Mouse (Mus musculus): ENCODE results near the gene Gart. TPM values are rescaled to one million over a fixed set of nuclear protein-coding genes. Genes with fewer than 3 reads are reported as not detected.

Gene Gart
- 58.6 and 61.2 TPM in 2 replicates for polyA plus RNA-seq (2015; fragmentation: Nextera tagmentation; extraction: Ambion mirVana)

- H3K9ac ChIP-seq (ENCODE audit: low read depth, low read length): peak within 1 kb of the TSS; percentile 84
- peak; percentile 91 for ATAC-seq
- H3K36me3 ChIP-seq (ENCODE audit: control insufficient read depth, insufficient read depth, low read length): peaks cover under 1% of the 10 kb centered on the region
- peaks cover 14% of the 10 kb centered on the region for H3K4me1 ChIP-seq (ENCODE audit: control insufficient read depth, insufficient read depth, low read depth, low read length)
- under 1% methylated on average over 56 of the region's 59 CpGs for WGBS
- peak within 1 kb of the TSS; percentile 80 for H3K4me2 ChIP-seq (ENCODE audit: low read length)
- H3K9me3 ChIP-seq (ENCODE audit: control insufficient read depth, low read length): no peaks in the 10 kb centered on the region
- H3K4me3 ChIP-seq (ENCODE audit: low read length): peak within 1 kb of the TSS; percentile 81
- peak within 1 kb of the TSS; percentile 100 for H3K27ac ChIP-seq (ENCODE audit: low read depth, low read length)
- H3K27me3 ChIP-seq (replicated peaks; ENCODE audit: control insufficient read depth, insufficient read depth, low read length): no peaks in the 10 kb centered on the region
Observed at GRCm38 (mm10) chr16:91646681-91647419, at the start of gene Gart. Gene Gart (minus strand): TSS chr16:91646952.

DNA sequence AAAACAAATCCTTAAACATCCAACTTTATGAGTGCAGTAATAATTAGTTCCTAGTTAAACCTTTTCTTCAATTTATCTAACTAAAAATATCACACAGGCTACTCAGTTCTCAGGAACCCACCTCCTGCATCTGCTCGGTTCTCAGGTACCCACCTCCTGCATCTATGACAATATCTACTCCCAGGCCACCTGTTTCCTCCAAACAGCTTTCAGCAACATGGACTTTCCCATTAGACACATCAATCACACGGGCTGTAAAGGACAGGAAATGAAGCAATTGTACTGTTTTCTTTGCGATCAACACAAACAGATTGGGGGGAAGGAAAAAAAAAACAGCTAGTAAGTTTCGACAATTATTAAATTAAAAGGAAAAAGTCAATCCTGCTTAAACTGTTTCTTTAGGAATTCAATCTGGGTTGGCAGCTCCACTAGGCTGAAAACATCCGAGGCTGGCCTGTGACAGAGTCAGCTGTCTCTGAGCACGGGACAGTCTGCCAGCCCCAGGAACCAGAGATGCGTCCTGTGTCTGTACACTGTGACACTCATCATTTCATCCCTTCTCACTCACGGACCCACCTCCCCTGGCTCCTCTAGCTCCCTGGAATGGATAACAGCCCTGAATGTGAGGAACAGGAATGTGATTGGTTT, 48.5 kb upstream of the Gart start:
- Histone ChIP-seq H3K36me3 (ENCODE audit: control insufficient read depth, insufficient read depth, low read length) (peaks cover 18% of the 10 kb centered on the region), H3K27ac (ENCODE audit: low read depth, low read length) (no peak overlapping the region), H3K4me3 (ENCODE audit: low read length) (no peak overlapping the region), H3K4me1 (ENCODE audit: control insufficient read depth, insufficient read depth, low read depth, low read length) (no peaks in the 10 kb centered on the region; the same call in 1 of the 2 replicates), H3K9me3 (ENCODE audit: control insufficient read depth, low read length) (no peaks in the 10 kb centered on the region), H3K9ac (ENCODE audit: low read depth, low read length) (no peak overlapping the region), H3K27me3 (replicated peaks; ENCODE audit: control insufficient read depth, insufficient read depth, low read length) (no peaks in the 10 kb centered on the region), H3K4me2 (ENCODE audit: low read length) (no peak overlapping the region)
- 75% methylated on average over 8 of the region's 8 CpGs for WGBS
- peak; percentile 43; the same call in 1 of the 2 replicates for ATAC-seq

GRCm38 (mm10) chr16:91694455-91695084, 47.8 kb upstream of the Gart start:
- Histone ChIP-seq H3K4me1 (ENCODE audit: control insufficient read depth, insufficient read depth, low read depth, low read length) (peaks cover 3% of the 10 kb centered on the region), H3K9me3 (ENCODE audit: control insufficient read depth, low read length) (no peaks in the 10 kb centered on the region), H3K4me3 (ENCODE audit: low read length) (no peak overlapping the region), H3K36me3 (ENCODE audit: control insufficient read depth, insufficient read depth, low read length) (peaks cover 17% of the 10 kb centered on the region), H3K27ac (ENCODE audit: low read depth, low read length) (no peak overlapping the region), H3K4me2 (ENCODE audit: low read length) (no peak overlapping the region), H3K27me3 (replicated peaks; ENCODE audit: control insufficient read depth, insufficient read depth, low read length) (no peaks in the 10 kb centered on the region), H3K9ac (ENCODE audit: low read depth, low read length) (no peak overlapping the region)
- 36% methylated on average over 14 of the region's 14 CpGs for WGBS
- peak; percentile 94 for ATAC-seq

GRCm38 (mm10) chr16:91689791-91690190, 43.0 kb upstream of the Gart start:
- ATAC-seq: no peak
- Histone ChIP-seq H3K27me3 (replicated peaks; ENCODE audit: control insufficient read depth, insufficient read depth, low read length) (no peaks in the 10 kb centered on the region), H3K27ac (ENCODE audit: low read depth, low read length) (no peak overlapping the region), H3K36me3 (ENCODE audit: control insufficient read depth, insufficient read depth, low read length) (peaks cover 8% of the 10 kb centered on the region; the same call in 1 of the 2 replicates), H3K4me2 (ENCODE audit: low read length) (no peak overlapping the region), H3K9me3 (ENCODE audit: control insufficient read depth, low read length) (no peaks in the 10 kb centered on the region), H3K4me1 (ENCODE audit: control insufficient read depth, insufficient read depth, low read depth, low read length) (peaks cover 13% of the 10 kb centered on the region), H3K4me3 (ENCODE audit: low read length) (no peak overlapping the region), H3K9ac (ENCODE audit: low read depth, low read length) (no peak overlapping the region)
- 46% methylated on average over 7 of the region's 7 CpGs for WGBS

DNA sequence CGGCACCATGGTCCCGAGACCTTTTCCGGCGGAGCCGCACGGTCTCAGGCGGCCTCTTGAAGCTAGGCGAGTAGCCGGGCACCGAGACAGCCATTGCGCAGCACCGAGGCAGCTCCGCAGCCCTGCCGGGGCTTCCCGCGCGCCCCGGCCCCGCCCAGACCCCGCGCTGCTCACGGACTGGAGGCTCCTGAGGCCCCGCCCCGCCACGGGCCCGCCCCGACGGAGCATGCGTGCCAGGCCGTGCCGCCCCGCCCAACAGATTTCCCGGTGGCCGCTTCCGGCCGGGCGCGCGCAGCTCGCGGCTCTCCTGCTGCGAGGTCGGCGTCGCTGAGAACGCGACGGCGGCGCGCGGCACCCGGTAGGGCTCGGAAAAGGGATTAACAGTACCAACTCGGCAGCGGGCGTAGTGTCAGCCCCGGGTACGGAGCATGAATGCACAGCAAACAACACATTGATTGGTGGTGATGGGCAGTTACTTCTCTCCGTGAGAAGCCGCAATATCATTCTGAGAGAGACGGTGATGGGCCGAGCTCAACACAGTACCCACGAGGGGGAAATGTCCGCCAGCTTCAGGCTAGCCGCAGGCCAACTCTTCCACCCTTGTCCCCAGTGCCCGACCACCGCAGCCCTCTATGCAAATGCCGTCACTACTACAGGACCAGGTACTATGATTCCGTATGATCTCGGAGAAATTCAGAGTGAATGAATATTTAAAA, 42.0 kb upstream of the Gart start, which contains the start of gene Donson:
TSS of gene Donson (minus strand) at position 152 of the 716 bp plus-strand sequence.
- WGBS: 1% methylated on average over 43 of the region's 71 CpGs
- peak; percentile 99 for ATAC-seq

DNA sequence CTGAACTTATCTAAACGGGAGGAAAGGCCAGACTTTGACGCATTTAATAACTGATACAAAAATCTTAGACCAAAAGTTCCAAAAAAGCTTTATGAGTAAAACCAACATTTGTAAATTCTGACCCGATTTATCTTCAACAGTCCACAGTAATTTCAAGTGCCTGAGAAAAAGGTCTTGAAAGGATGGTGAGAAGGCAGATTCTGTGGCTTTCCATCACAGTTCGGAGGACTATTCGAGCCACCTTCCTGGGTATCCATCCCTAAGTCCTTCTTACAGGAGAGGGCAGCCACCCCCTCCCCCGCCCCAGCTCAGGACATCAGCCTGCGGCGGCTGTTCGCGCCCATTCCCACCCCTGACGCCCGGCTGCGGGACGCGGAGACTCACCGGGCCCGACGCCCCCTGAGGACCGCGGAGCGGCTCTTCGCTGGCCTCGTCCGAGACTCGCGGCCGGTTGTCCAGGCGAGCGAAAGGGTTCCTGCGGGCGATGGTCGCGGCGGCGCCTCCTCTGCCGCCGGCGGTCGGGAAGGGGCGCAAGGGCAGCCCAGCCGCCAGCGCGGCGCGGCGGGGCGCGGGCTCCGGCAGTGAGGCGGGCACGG, 41.4 kb upstream of the Gart start:
- peak overlapping the region; percentile 77 for H3K4me2 ChIP-seq (ENCODE audit: low read length)
- H3K9me3 ChIP-seq (ENCODE audit: control insufficient read depth, low read length): no peaks in the 10 kb centered on the region
- peak; percentile 51; the same call in 1 of the 2 replicates for ATAC-seq
- WGBS: 2% methylated on average over 38 of the region's 51 CpGs
- H3K36me3 ChIP-seq (ENCODE audit: control insufficient read depth, insufficient read depth, low read length): peaks cover 16% of the 10 kb centered on the region; the same call in 1 of the 2 replicates
- peak overlapping the region; percentile 87 for H3K27ac ChIP-seq (ENCODE audit: low read depth, low read length)
- no peaks in the 10 kb centered on the region for H3K27me3 ChIP-seq (replicated peaks; ENCODE audit: control insufficient read depth, insufficient read depth, low read length)
- peaks cover 13% of the 10 kb centered on the region for H3K4me1 ChIP-seq (ENCODE audit: control insufficient read depth, insufficient read depth, low read depth, low read length)
- H3K9ac ChIP-seq (ENCODE audit: low read depth, low read length): peak overlapping the region; percentile 97
- H3K4me3 ChIP-seq (ENCODE audit: low read length): peak overlapping the region; percentile 90

More for the DNA sequence above, 42.0 kb upstream of the Gart start, which contains the start of gene Donson:
- Histone ChIP-seq H3K4me2 (ENCODE audit: low read length) (peak within 1 kb of the TSS; percentile 77), H3K36me3 (ENCODE audit: control insufficient read depth, insufficient read depth, low read length) (peaks cover 13% of the 10 kb centered on the region; the same call in 1 of the 2 replicates), H3K9me3 (ENCODE audit: control insufficient read depth, low read length) (no peaks in the 10 kb centered on the region), H3K27ac (ENCODE audit: low read depth, low read length) (peak within 1 kb of the TSS; percentile 87), H3K4me3 (ENCODE audit: low read length) (peak within 1 kb of the TSS; percentile 90), H3K9ac (ENCODE audit: low read depth, low read length) (peak within 1 kb of the TSS; percentile 97), H3K4me1 (ENCODE audit: control insufficient read depth, insufficient read depth, low read depth, low read length) (peaks cover 13% of the 10 kb centered on the region), H3K27me3 (replicated peaks; ENCODE audit: control insufficient read depth, insufficient read depth, low read length) (no peaks in the 10 kb centered on the region)

GRCm38 (mm10) chr16:91686369-91686768, 39.6 kb upstream of the Gart start:
- ATAC-seq: no peak
- no peak overlapping the region for H3K9ac ChIP-seq (ENCODE audit: low read depth, low read length)
- H3K27me3 ChIP-seq (replicated peaks; ENCODE audit: control insufficient read depth, insufficient read depth, low read length): no peaks in the 10 kb centered on the region
- H3K9me3 ChIP-seq (ENCODE audit: control insufficient read depth, low read length): no peaks in the 10 kb centered on the region
- no peak overlapping the region for H3K4me3 ChIP-seq (ENCODE audit: low read length)
- H3K36me3 ChIP-seq (ENCODE audit: control insufficient read depth, insufficient read depth, low read length): peaks cover 22% of the 10 kb centered on the region
- H3K4me2 ChIP-seq (ENCODE audit: low read length): no peak overlapping the region
- 90% methylated on average over 5 of the region's 5 CpGs for WGBS
- H3K4me1 ChIP-seq (ENCODE audit: control insufficient read depth, insufficient read depth, low read depth, low read length): peaks cover 13% of the 10 kb centered on the region
- no peak overlapping the region for H3K27ac ChIP-seq (ENCODE audit: low read depth, low read length)

GRCm38 (mm10) chr16:91685526-91685925, 38.8 kb upstream of the Gart start:
- H3K27ac ChIP-seq (ENCODE audit: low read depth, low read length): no peak overlapping the region
- H3K27me3 ChIP-seq (replicated peaks; ENCODE audit: control insufficient read depth, insufficient read depth, low read length): no peaks in the 10 kb centered on the region
- 91% methylated on average over 5 of the region's 5 CpGs for WGBS
- H3K4me2 ChIP-seq (ENCODE audit: low read length): no peak overlapping the region
- H3K9ac ChIP-seq (ENCODE audit: low read depth, low read length): no peak overlapping the region
- H3K4me3 ChIP-seq (ENCODE audit: low read length): no peak overlapping the region
- no peaks in the 10 kb centered on the region for H3K9me3 ChIP-seq (ENCODE audit: control insufficient read depth, low read length)
- H3K4me1 ChIP-seq (ENCODE audit: control insufficient read depth, insufficient read depth, low read depth, low read length): peaks cover 13% of the 10 kb centered on the region
- ATAC-seq: no peak
- H3K36me3 ChIP-seq (ENCODE audit: control insufficient read depth, insufficient read depth, low read length): peaks cover 21% of the 10 kb centered on the region

All from hindbrain, embryonic 16.5 days (tissue).